Mouse (Mus musculus) midbrain, postnatal 0 days (tissue): ENCODE measurements around the gene Lztr1. TPM values are rescaled to one million over a fixed set of nuclear protein-coding genes. Genes with fewer than 3 reads are reported as not detected.
"Not testable (repeated sequence)": the region's sequence is repeated elsewhere in the genome, so short reads cannot be mapped to it uniquely, and the experiment has no call there.

ENCODE experiments used
- ATAC-seq: fragments of 200-750 bp; cut with Nextera tagmentation; 2 replicates; pipeline ENCODE4 v1.8.0; 2017; ENCODE audit warnings: moderate number of reproducible peaks, mild to moderate bottlenecking, moderate TSS enrichment, moderate library complexity; ENCODE audit not compliant: low FRiP score
- DNase-seq: peaks from one replicate; pipeline ENCODE4 v3.0.0-alpha.2; 2015; ENCODE audit warnings: low spot score
- H3K27ac ChIP-seq: fragments of 300-500 bp; sonication (generic); 2 replicates; pipeline ENCODE4 v1.5.1; 2014; ENCODE audit warnings: low read depth, mild to moderate bottlenecking, low read length, mixed read lengths
- H3K27me3 ChIP-seq: fragments of 300-500 bp; sonication (generic); 2 replicates; pipeline ENCODE4 v1.6.1; 2014; ENCODE audit warnings: low read length, control low read depth, mixed read lengths; ENCODE audit not compliant: insufficient read depth
- H3K36me3 ChIP-seq: fragments of 300-500 bp; sonication (generic); 2 replicates; pipeline ENCODE4 v1.6.1; 2014; ENCODE audit warnings: low read length, control low read depth, mixed read lengths; ENCODE audit not compliant: insufficient read depth
- H3K4me1 ChIP-seq: fragments of 300-500 bp; sonication (generic); 2 replicates; pipeline ENCODE4 v1.6.1; 2014; ENCODE audit warnings: mild to moderate bottlenecking, control low read depth, antibody characterized with exemption, low read length, mixed read lengths; ENCODE audit not compliant: insufficient read depth
- H3K4me2 ChIP-seq: fragments of 300-500 bp; sonication (generic); 2 replicates; pipeline ENCODE4 v1.6.1; 2014; ENCODE audit warnings: low read depth, mild to moderate bottlenecking, low read length, mixed read lengths; ENCODE audit not compliant: poor library complexity, severe bottlenecking
- H3K4me3 ChIP-seq: fragments of 300-500 bp; sonication (generic); 2 replicates; pipeline ENCODE4 v1.5.1; 2014; ENCODE audit warnings: low read depth, mild to moderate bottlenecking, low read length, moderate library complexity
- H3K9ac ChIP-seq: fragments of 300-500 bp; sonication (generic); replicated peaks from 2 replicates; pipeline ENCODE4 v1.6.1; 2014; ENCODE audit warnings: mild to moderate bottlenecking, low read length, moderate library complexity, mixed read lengths; ENCODE audit not compliant: poor library complexity, severe bottlenecking
- H3K9me3 ChIP-seq: fragments of 300-500 bp; sonication (generic); 2 replicates; pipeline ENCODE4 v1.6.1; 2016; ENCODE audit warnings: low read length, control low read depth
- CTCF ChIP-seq: IDR thresholded peaks from 2 replicates; pipeline ENCODE4 v1.5.1; 2016; ENCODE audit warnings: antibody characterized with exemption, mild to moderate bottlenecking
- WGBS: fragments of 180-500 bp; shearing (Covaris S2); extraction: QIAGEN DNeasy Blood & Tissue Kit; methylation state at CpG from one replicate; pipeline ENCODE4 v1.1.7; 2014; 5-methylcytosine and 5-hydroxymethylcytosine counted together
- polyA plus RNA-seq: library from polyadenylated mRNA; unstranded; fragments of >200 nt; fragmentation: Nextera tagmentation; extraction: Ambion mirVana; gene quantifications from 2 replicates; pipeline ENCODE4 v1.2.1, GENCODE M21; 2015
- total RNA-seq: library from RNA; depleted of rRNA; stranded (reverse); fragments of >200 nt; gene quantifications from 2 replicates; pipeline ENCODE4 v1.2.3, GENCODE M21; 2014

The Lztr1 gene
- total and polyA plus RNA-seq, 2 experiments from 2014 or later = 94.0 to 221 TPM

DNA sequence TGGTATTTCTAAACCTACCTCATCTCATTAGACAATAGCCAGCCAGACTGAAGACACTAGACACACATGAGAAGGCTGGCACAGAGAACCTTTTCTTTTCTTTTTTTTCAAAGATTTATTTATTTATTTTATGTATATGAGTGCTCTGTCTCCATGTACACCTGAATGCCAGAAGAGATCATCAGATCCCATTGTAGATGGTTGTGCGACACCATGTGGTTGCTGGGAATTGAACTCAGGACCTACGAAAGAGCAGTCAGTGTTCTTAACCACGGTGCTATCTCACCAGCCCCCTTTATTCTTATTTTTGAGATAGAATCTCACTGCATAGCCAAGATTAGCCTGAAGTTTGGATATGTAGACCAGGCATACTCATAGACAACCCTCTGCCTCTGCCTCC, 28.1 kb downstream of the Lztr1 start:
- Histone ChIP-seq H3K4me3 (no peak overlapping the region), H3K27ac (no peak overlapping the region), H3K36me3 (no peaks in the 10 kb centered on the region), H3K4me2 (no peak overlapping the region), H3K4me1 (0 out of 2 replicates have a peak, but pooled peaks cover 4% of the 10 kb centered on the region), H3K27me3 (no peaks in the 10 kb centered on the region), H3K9me3 (no peaks in the 10 kb centered on the region), H3K9ac (no peak overlapping the region)
- 91% methylated on average over 3 of the region's 3 CpGs for WGBS
- no peak for TF ChIP-seq CTCF
- DNase-seq = no peak
- ATAC-seq = no peak

DNA sequence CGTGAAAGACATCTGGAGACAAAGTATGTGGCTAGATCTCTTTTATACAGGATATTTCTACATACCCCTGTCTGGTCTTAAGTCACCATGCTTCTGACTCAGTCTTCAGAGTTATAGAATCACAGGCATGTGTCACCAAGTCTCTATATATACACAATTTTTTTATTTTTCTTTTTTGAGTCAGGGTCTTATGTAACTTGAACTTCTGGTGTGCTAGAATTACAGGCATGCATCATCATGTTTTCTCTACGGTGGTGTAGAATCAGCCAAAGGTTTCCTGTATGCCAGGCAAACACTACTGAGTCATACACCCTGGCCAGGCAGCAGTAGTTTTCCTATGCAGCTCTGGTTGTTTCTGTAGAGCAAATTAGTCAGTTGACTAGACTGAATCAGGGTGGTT, 34.1 kb downstream of the Lztr1 start:
- H3K9ac ChIP-seq = no peak overlapping the region
- no peaks in the 10 kb centered on the region for H3K4me1 ChIP-seq
- no peaks in the 10 kb centered on the region for H3K36me3 ChIP-seq
- ATAC-seq (no peak), DNase-seq (no peak)
- H3K27me3 ChIP-seq = no peaks in the 10 kb centered on the region
- H3K27ac ChIP-seq = no peak overlapping the region
- H3K4me3 ChIP-seq = no peak overlapping the region
- 84% methylated on average over 2 of the region's 2 CpGs for WGBS
- no peaks in the 10 kb centered on the region for H3K9me3 ChIP-seq
- no peak overlapping the region for H3K4me2 ChIP-seq
- no peak for TF ChIP-seq CTCF

DNA sequence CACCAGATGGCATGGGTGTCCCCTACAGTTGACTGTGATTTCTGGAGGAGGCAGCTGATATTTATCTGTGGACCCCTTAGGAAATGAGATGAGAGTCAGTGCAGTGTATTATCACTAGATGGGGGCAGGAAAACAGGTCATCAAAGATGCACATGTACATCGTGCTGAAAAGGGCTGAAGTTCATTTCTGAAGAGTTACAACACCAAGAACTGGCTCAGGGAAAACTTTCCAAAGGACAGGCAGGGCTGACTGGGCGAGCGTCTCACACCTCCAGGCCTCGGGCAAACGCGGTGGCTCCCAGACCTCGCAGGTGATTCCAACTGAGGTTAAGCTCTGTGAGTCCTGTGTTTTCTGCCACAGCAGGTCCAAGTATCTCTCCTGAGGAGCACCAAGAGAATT, 44.3 kb downstream of the Lztr1 start:
- Histone ChIP-seq H3K9ac (no peak overlapping the region), H3K4me1 (no peaks in the 10 kb centered on the region), H3K27ac (no peak overlapping the region), H3K4me3 (no peak overlapping the region), H3K4me2 (no peak overlapping the region), H3K9me3 (no peaks in the 10 kb centered on the region), H3K27me3 (no peaks in the 10 kb centered on the region), H3K36me3 (no peaks in the 10 kb centered on the region)
- DNase-seq (no peak), ATAC-seq (no peak)
- WGBS = 81% methylated on average over 7 of the region's 7 CpGs
- no peak for TF ChIP-seq CTCF

DNA sequence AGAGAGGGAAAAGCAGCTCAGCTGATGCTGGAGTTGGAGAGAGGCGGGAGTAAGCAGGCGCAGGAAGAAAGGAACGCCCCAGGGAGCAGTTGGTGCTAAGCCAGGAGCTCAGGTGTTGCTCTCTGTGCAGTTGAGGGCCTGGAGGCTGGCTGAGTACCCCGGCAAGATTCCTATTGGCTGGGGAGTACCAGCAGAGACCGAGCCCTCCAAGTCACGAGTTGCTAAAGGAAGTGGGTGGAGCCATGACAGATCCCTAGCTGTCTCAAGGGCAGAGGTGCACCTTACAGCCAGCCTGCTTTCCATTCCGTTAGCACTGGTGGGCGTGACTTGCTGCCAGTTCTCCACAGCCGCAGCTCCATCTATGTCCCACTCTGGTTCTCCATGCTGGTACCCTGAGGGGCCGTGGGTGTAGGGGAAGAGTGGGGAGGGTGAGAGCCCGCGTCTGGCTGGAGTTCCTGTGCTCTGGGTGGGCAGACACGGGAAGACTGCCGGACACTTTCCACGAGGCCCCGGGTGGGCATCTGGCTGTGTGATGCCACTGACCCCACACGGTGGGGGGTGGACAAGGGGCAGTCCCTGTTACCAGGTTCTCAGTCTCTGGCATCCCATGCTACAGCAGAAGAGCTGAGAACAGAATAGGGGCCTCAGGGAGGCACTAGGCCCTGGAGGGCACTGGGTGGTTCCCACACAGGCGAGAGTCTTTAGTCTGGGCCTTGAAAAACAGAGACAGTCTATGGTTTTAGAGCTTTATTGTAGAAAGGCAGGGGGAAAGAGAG, 45.6 kb downstream of the Lztr1 start:
- peaks cover 5% of the 10 kb centered on the region; the same call in 1 of the 2 replicates for H3K4me1 ChIP-seq
- peak overlapping the region; percentile 14; the same call in 1 of the 2 replicates for H3K4me3 ChIP-seq
- no peaks in the 10 kb centered on the region for H3K36me3 ChIP-seq
- ATAC-seq = peak; percentile 91
- H3K9ac ChIP-seq = peak overlapping the region; percentile 33; the same call in 1 of the 2 replicates
- peak; percentile 75 for DNase-seq
- H3K27ac ChIP-seq = no peak overlapping the region; the same call in 1 of the 2 replicates
- 4% methylated on average over 18 of the region's 18 CpGs for WGBS
- H3K9me3 ChIP-seq = no peaks in the 10 kb centered on the region
- no peaks in the 10 kb centered on the region for H3K27me3 ChIP-seq
- H3K4me2 ChIP-seq = peak overlapping the region; percentile 30
- no peak for TF ChIP-seq CTCF

DNA sequence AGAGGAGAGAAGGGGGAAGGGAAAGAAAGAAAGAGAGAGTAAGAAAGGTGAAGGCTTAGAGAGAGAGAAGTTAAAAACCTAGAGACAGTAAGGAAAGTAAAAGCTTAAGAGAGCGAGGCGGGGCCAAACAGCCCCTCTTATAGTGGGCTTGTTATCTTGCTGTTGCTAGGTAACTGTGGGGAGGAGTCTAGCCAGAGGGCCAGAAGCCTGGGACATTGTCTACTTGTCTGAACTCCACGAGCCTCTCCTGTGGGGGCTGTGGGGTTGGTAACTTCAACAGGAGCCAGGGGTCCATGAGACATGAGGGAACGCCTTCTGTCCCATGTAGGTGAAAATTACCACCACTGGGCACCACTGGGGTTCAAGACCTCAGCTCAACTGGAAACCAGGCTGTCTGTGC, 46.2 kb downstream of the Lztr1 start:
- H3K4me2 ChIP-seq = 0 out of 2 replicates have a peak overlapping the region, but pooled peaks have one; percentile 30
- DNase-seq = not testable (repeated sequence)

DNA sequence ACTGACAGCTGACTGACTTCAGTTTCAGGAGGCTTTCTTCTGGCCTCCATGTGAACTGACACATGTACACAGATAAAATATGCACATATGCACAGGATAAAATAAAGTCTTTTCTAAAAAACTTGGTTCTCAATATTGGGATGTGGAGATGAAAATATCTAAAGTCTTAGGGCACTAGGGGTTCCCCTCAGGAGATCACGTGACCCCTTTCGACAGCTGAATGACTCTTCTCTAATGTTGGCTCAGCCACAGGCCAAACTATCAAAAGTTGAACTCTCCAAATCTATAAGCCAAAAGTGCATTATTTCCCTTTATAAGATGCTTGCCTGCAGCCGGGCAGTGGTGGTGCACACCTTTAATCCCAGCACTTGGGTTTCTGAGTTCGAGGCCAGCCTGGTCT, 47.7 kb downstream of the Lztr1 start:
- no peak for TF ChIP-seq CTCF
- peaks cover 5% of the 10 kb centered on the region; the same call in 1 of the 2 replicates for H3K27me3 ChIP-seq
- H3K4me3 ChIP-seq = no peak overlapping the region
- H3K36me3 ChIP-seq = no peaks in the 10 kb centered on the region
- no peak overlapping the region for H3K27ac ChIP-seq
- ATAC-seq = no peak
- H3K9me3 ChIP-seq = no peaks in the 10 kb centered on the region
- peaks cover 5% of the 10 kb centered on the region; the same call in 1 of the 2 replicates for H3K4me1 ChIP-seq
- no peak overlapping the region for H3K9ac ChIP-seq
- WGBS = 85% methylated on average over 4 of the region's 4 CpGs
- no peak overlapping the region for H3K4me2 ChIP-seq
- no peak for DNase-seq

More for the DNA sequence above, 46.2 kb downstream of the Lztr1 start:
- H3K27me3 ChIP-seq, ATAC-seq, H3K4me3 ChIP-seq, H3K36me3 ChIP-seq, H3K4me1 ChIP-seq, H3K9me3 ChIP-seq, H3K27ac ChIP-seq, H3K9ac ChIP-seq: not testable (repeated sequence)
- 17% methylated on average over 4 of the region's 4 CpGs for WGBS
